In the genomic region with DNA sequence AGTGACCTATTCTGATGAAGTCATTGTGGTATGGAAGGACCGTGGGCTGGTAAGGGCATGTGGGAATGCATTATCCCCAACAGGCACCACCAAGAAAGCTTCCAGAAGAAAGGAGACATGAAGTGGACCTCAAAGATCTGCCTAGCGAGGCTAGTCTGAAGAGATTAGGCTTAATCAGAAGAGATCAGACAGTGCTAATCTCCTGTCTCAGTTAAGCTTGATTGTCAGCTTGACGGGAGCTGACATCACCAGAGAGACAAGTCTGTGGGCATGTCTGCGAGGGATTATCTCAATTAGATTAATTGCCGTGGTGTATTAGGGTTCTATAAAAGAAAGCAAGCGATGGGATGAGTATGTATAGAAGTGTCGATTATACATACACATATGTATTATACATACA, we compare ENCODE assay signal across 18 mouse cellular contexts.
"Had no signal": no experiment of that assay in that cellular context is flagged by ENCODE, and none has a peak within 500 bp of the region (broad histone marks: within the 10 kb centered on the region; RNA-seq: fewer than 3 reads in every experiment).

No protein-coding gene starts in this region.

- H3K9me3 ChIP-seq: liver, embryonic 12.5 days; midbrain, embryonic 10.5 days; midbrain, embryonic 15.5 days; neural tube, embryonic 13.5 days; neural tube, embryonic 15.5 days had no signal

- H3K36me3 ChIP-seq: liver, embryonic 12.5 days; midbrain, embryonic 10.5 days; midbrain, embryonic 15.5 days; neural tube, embryonic 13.5 days; neural tube, embryonic 15.5 days had no signal

- H3K4me2 ChIP-seq: liver, embryonic 12.5 days; lung, embryonic 14.5 days; midbrain, embryonic 15.5 days; neural tube, embryonic 13.5 days; neural tube, embryonic 15.5 days had no signal

- ATAC-seq: liver, embryonic 12.5 days; midbrain, embryonic 15.5 days had no signal

- H3K4me3 ChIP-seq: liver, embryonic 12.5 days; midbrain, embryonic 10.5 days; midbrain, embryonic 15.5 days; myocyte; neural tube, embryonic 13.5 days; neural tube, embryonic 15.5 days had no signal

- H3K27ac ChIP-seq: liver, embryonic 12.5 days; liver, embryonic 14.5 days; midbrain, embryonic 10.5 days; midbrain, embryonic 15.5 days; neural tube, embryonic 13.5 days; neural tube, embryonic 15.5 days had no signal

- H3K9ac ChIP-seq: liver, embryonic 12.5 days; liver, embryonic 14.5 days; lung, embryonic 14.5 days; midbrain, embryonic 15.5 days; neural tube, embryonic 13.5 days; neural tube, embryonic 15.5 days had no signal

- DNase-seq: lung, adult 18-20 months; lung, embryonic 14.5 days; lung, postnatal 10 days; lung, postnatal 4 days; right cerebral cortex, adult 18-20 months; right cerebral cortex, postnatal 25 days; right cerebral cortex, postnatal 4 days; spleen, adult 18-20 months; thymus, adult 18-20 months; thymus, postnatal 14 days; thymus, postnatal 36 days had no signal

- H3K27me3 ChIP-seq: neural tube, embryonic 13.5 days; neural tube, embryonic 15.5 days had no signal

- H3K4me1 ChIP-seq: liver, embryonic 12.5 days; midbrain, embryonic 15.5 days; neural tube, embryonic 13.5 days; neural tube, embryonic 15.5 days had no signal
